22 mouse cellular contexts compared by ENCODE assay signal in genomic region chr16:33772809-33773208, GRCm38 (mm10). TPM values are rescaled to one million over a fixed set of nuclear protein-coding genes. Genes with fewer than 3 reads are reported as not detected.
A peak's percentile ranks its signal among the peaks of the same experiment; 100 is the strongest.
DNase-seq lines count a peak whose midpoint lies in the region; ATAC-seq and TF ChIP-seq lines count a peak whose summit lies in the region.
"Had no signal": no experiment of that assay in that cellular context is flagged by ENCODE, and none has a peak within 500 bp of the region (broad histone marks: within the 10 kb centered on the region; RNA-seq: fewer than 3 reads in every experiment).

No protein-coding gene starts in this region.

- no peak for TF ChIP-seq POLR2A in testis, adult 2 months (IDR thresholded peaks at IDR 0.05; ENCODE audit: control insufficient read depth, low read depth, low read length)

- H3K36me3 ChIP-seq in testis, adult 2 months (ENCODE audit: control insufficient read depth, insufficient read depth, low read length) = no peaks in the 10 kb centered on the region
- H3K36me3 ChIP-seq in liver, embryonic 13.5 days = no peaks in the 10 kb centered on the region
- no peaks in the 10 kb centered on the region for H3K36me3 ChIP-seq in hindbrain, postnatal 0 days (ENCODE audit: insufficient read depth, low read length)
- no peaks in the 10 kb centered on the region; the same call in 1 of the 2 replicates for H3K36me3 ChIP-seq in heart, embryonic 10.5 days
- H3K36me3 ChIP-seq: hindbrain, embryonic 12.5 days had no signal

- ATAC-seq in liver, embryonic 13.5 days (ENCODE audit: low read depth) = peak; percentile 84
- peak; percentile 81 for ATAC-seq in megakaryocyte-erythroid progenitor cell, adult 5-6 weeks (replicated peaks; ENCODE audit: low FRiP score, low TSS enrichment, poor library complexity, severe bottlenecking)
- ATAC-seq in hindbrain, postnatal 0 days = no peak
- ATAC-seq in erythroblast, adult 5-6 weeks (replicated peaks; ENCODE audit: low FRiP score, poor library complexity, severe bottlenecking) = no peak
- ATAC-seq: forebrain, postnatal 0 days had no signal

- TF ChIP-seq CTCF in testis, adult 2 months (IDR thresholded peaks at IDR 0.05; ENCODE audit: control insufficient read depth, insufficient read depth, insufficient replicate concordance, low read depth, low read length) = no peak
- TF ChIP-seq CTCF in hindbrain, postnatal 0 days (IDR thresholded peaks at IDR 0.05; ENCODE audit: low read depth) = no peak

- no peak overlapping the region for H3K27ac ChIP-seq in testis, adult 2 months (ENCODE audit: control insufficient read depth, insufficient read depth, low read depth, low read length)
- H3K27ac ChIP-seq in liver, embryonic 13.5 days = no peak overlapping the region; the same call in 1 of the 2 replicates
- H3K27ac ChIP-seq in hindbrain, postnatal 0 days = no peak overlapping the region
- H3K27ac ChIP-seq in heart, embryonic 10.5 days = no peak overlapping the region
- H3K27ac ChIP-seq: heart, adult 2 months; hindbrain, embryonic 12.5 days; kidney, postnatal 0 days; left cerebral cortex, adult 2 months; macrophage had no signal

- peaks cover 3% of the 10 kb centered on the region for H3K4me1 ChIP-seq in testis, adult 2 months (ENCODE audit: control insufficient read depth, insufficient read depth, low read length)
- H3K4me1 ChIP-seq in liver, embryonic 13.5 days (replicated peaks) = peaks cover 46% of the 10 kb centered on the region
- H3K4me1 ChIP-seq in hindbrain, postnatal 0 days (ENCODE audit: insufficient read depth, low read length) = no peaks in the 10 kb centered on the region
- H3K4me1 ChIP-seq in heart, embryonic 10.5 days = peaks cover 4% of the 10 kb centered on the region; the same call in 1 of the 2 replicates
- H3K4me1 ChIP-seq: hindbrain, embryonic 12.5 days had no signal

- H3K4me2 ChIP-seq in liver, embryonic 13.5 days = no peak overlapping the region
- no peak overlapping the region for H3K4me2 ChIP-seq in hindbrain, postnatal 0 days (ENCODE audit: low read depth, low read length)
- H3K4me2 ChIP-seq: hindbrain, embryonic 12.5 days; midbrain, embryonic 11.5 days had no signal

- no peak for DNase-seq in testis, postnatal 14 days (ENCODE audit: low spot score)
- DNase-seq in liver, embryonic 13.5 days = no peak
- DNase-seq in hindbrain, postnatal 0 days (ENCODE audit: low spot score) = no peak
- DNase-seq in heart, embryonic 10.5 days (ENCODE audit: low spot score) = no peak
- DNase-seq in cerebellum, adult 9-11 months = no peak
- DNase-seq: adrenal gland, postnatal 36 days; cerebellum, adult 11 months; cerebellum, postnatal 10 days; forebrain, postnatal 0 days; gastrocnemius, postnatal 25 days; heart, adult 2 months; kidney, adult 11 months; right cerebral cortex, postnatal 25 days had no signal

- H3K27me3 ChIP-seq in testis, adult 2 months (ENCODE audit: control insufficient read depth, insufficient read depth, low read length) = no peaks in the 10 kb centered on the region
- H3K27me3 ChIP-seq in liver, embryonic 13.5 days = no peaks in the 10 kb centered on the region
- H3K27me3 ChIP-seq in hindbrain, postnatal 0 days (ENCODE audit: insufficient read depth, low read length) = no peaks in the 10 kb centered on the region
- H3K27me3 ChIP-seq in heart, embryonic 10.5 days (ENCODE audit: insufficient read depth, poor library complexity, severe bottlenecking) = no peaks in the 10 kb centered on the region
- H3K27me3 ChIP-seq: hindbrain, embryonic 12.5 days had no signal

- H3K9me3 ChIP-seq in liver, embryonic 13.5 days (replicated peaks) = no peaks in the 10 kb centered on the region
- H3K9me3 ChIP-seq in hindbrain, postnatal 0 days (ENCODE audit: low read length) = no peaks in the 10 kb centered on the region
- no peaks in the 10 kb centered on the region for H3K9me3 ChIP-seq in heart, embryonic 10.5 days
- H3K9me3 ChIP-seq: hindbrain, embryonic 12.5 days had no signal

- peak overlapping the region; percentile 69 for H3K4me3 ChIP-seq in testis, adult 2 months (ENCODE audit: control insufficient read depth, low read depth, low read length)
- H3K4me3 ChIP-seq in liver, embryonic 13.5 days (replicated peaks) = no peak overlapping the region
- H3K4me3 ChIP-seq in hindbrain, postnatal 0 days (ENCODE audit: low read length) = no peak overlapping the region
- H3K4me3 ChIP-seq in heart, embryonic 10.5 days = no peak overlapping the region
- H3K4me3 ChIP-seq: heart, adult 2 months; hindbrain, embryonic 12.5 days; left cerebral cortex, adult 2 months had no signal

- no peak overlapping the region for H3K9ac ChIP-seq in liver, embryonic 13.5 days
- no peak overlapping the region for H3K9ac ChIP-seq in hindbrain, postnatal 0 days (replicated peaks; ENCODE audit: low read length)
- H3K9ac ChIP-seq: forebrain, postnatal 0 days; hindbrain, embryonic 12.5 days had no signal

- WGBS in liver, embryonic 13.5 days (ENCODE audit: insufficient replicate concordance) = 29% methylated on average over 5 of the region's 5 CpGs
- WGBS in hindbrain, postnatal 0 days = 91% methylated on average over 5 of the region's 5 CpGs
- 59% methylated on average over 5 of the region's 5 CpGs for WGBS in heart, embryonic 10.5 days

RNA-seq across cellular contexts. Expression of gene Muc13, which starts 21.0 kb away (rescaled TPM):
- polyA plus RNA-seq in testis, adult 2 months (2012; rRNA removed) = 0.25 and 0.32 TPM in 2 replicates
- polyA plus RNA-seq in liver, embryonic 13.5 days (2015; fragmentation: Nextera tagmentation; extraction: Ambion mirVana) = 2.7 and 3.2 TPM in 2 replicates
- 55.5 and 80.6 TPM in 2 replicates for total RNA-seq in megakaryocyte-erythroid progenitor cell, adult 5-6 weeks (2014; fragmentation: Nextera tagmentation)
- 66.2 and 172 TPM in 2 replicates for total RNA-seq in megakaryocyte-erythroid progenitor cell, adult 5-6 weeks (2017)
- total RNA-seq in hindbrain, postnatal 0 days (2014; rRNA removed) = not detected in 2 replicates
- polyA plus RNA-seq in hindbrain, postnatal 0 days (2015; fragmentation: Nextera tagmentation; extraction: Ambion mirVana) = 0.06 TPM in 1 of 2 replicates, not detected in the other
- polyA plus RNA-seq in heart, embryonic 10.5 days (2016; fragmentation: Nextera tagmentation; extraction: Ambion mirVana) = 0.36 and 1.7 TPM in 2 replicates
- 7.9 and 9.2 TPM in 2 replicates for total RNA-seq in erythroblast, adult 5-6 weeks (2015; ENCODE audit: low replicate concordance)
- total RNA-seq in erythroblast, adult 5-6 weeks (2017; ENCODE audit: low replicate concordance) = 4.4 and 6.6 TPM in 2 replicates
- total RNA-seq: adrenal gland, postnatal 36 days; forebrain, postnatal 0 days; gastrocnemius, postnatal 25 days; heart, adult 2 months had no signal
- polyA plus RNA-seq: forebrain, postnatal 0 days; heart, embryonic 14.5 days; kidney, postnatal 0 days had no signal

RNA-seq across cellular contexts. Expression of gene Itgb5, which starts 56.7 kb away (rescaled TPM):
- polyA plus RNA-seq in testis, adult 2 months (2012; rRNA removed) = 27.6 and 33.0 TPM in 2 replicates
- 10.9 and 11.3 TPM in 2 replicates for polyA plus RNA-seq in liver, embryonic 13.5 days (2015; fragmentation: Nextera tagmentation; extraction: Ambion mirVana)
- total RNA-seq in megakaryocyte-erythroid progenitor cell, adult 5-6 weeks (2014; fragmentation: Nextera tagmentation) = not detected in 2 replicates
- 0.47 and 0.53 TPM in 2 replicates for total RNA-seq in megakaryocyte-erythroid progenitor cell, adult 5-6 weeks (2017)
- total RNA-seq in hindbrain, postnatal 0 days (2014; rRNA removed) = 46.7 and 52.8 TPM in 2 replicates
- polyA plus RNA-seq in hindbrain, postnatal 0 days (2015; fragmentation: Nextera tagmentation; extraction: Ambion mirVana) = 18.4 and 20.0 TPM in 2 replicates
- polyA plus RNA-seq in heart, embryonic 10.5 days (2016; fragmentation: Nextera tagmentation; extraction: Ambion mirVana) = 35.0 and 37.3 TPM in 2 replicates
- 4.6 and 25.6 TPM in 2 replicates for total RNA-seq in erythroblast, adult 5-6 weeks (2015; ENCODE audit: low replicate concordance)
- 2.2 and 8.2 TPM in 2 replicates for total RNA-seq in erythroblast, adult 5-6 weeks (2017; ENCODE audit: low replicate concordance)

Comparison
In these comparisons a context has a peak if more than half of its experiments do, and no peak if none do; other contexts are left out.
1. ATAC-seq: peak in liver, embryonic 13.5 days (single experiment) and megakaryocyte-erythroid progenitor cell, adult 5-6 weeks (single experiment); none in hindbrain, postnatal 0 days (single experiment) and erythroblast, adult 5-6 weeks (single experiment).